Mouse (Mus musculus): ENCODE data around the gene Zscan4-ps3. TPM values are rescaled to one million over a fixed set of nuclear protein-coding genes. Genes with fewer than 3 reads are reported as not detected.
"Not testable (repeated sequence)": the region's sequence is repeated elsewhere in the genome, so short reads cannot be mapped to it uniquely, and the experiment has no call there.

Gene Zscan4-ps3
- polyA plus RNA-seq (2016; fragmentation: Nextera tagmentation; extraction: Ambion mirVana) = not detected in 2 replicates

DNA sequence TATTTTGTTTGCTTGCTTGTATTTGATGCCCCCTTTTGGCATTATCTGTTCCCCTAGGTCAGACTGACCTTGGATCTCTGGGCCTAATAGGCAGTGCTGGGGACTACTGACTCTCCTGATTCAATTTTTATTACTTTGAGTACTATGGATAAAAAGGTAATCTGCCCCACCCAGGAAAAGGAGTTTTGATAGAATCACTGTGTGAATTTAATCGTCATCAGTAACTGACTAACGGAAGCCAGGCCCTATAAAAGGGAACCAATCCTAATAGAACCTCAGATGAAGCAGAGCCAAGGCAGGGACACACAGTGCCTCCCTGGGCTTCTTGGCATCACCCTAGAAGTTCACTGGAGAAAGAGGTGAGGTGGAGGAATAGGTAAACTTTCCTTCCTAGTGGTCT lies at the start of gene Zscan4-ps3:
Zscan4-ps3 (plus strand) TSS at position 301 of the 400 bp plus-strand sequence.
- not testable (repeated sequence) for ATAC-seq (ENCODE audit: insufficient number of reproducible peaks, insufficient read depth, low FRiP score, low TSS enrichment, low read depth); H3K4me3 ChIP-seq (replicated peaks); H3K9me3 ChIP-seq; H3K9ac ChIP-seq (replicated peaks); H3K4me1 ChIP-seq (replicated peaks); H3K36me3 ChIP-seq; H3K4me2 ChIP-seq; H3K27me3 ChIP-seq; H3K27ac ChIP-seq
- 86% methylated on average over 2 of the region's 2 CpGs for WGBS

- not testable (repeated sequence) for H3K9ac ChIP-seq (replicated peaks); ATAC-seq (ENCODE audit: insufficient number of reproducible peaks, insufficient read depth, low FRiP score, low TSS enrichment, low read depth); H3K27ac ChIP-seq; H3K27me3 ChIP-seq; H3K36me3 ChIP-seq; H3K4me1 ChIP-seq (replicated peaks); H3K4me3 ChIP-seq (replicated peaks); H3K9me3 ChIP-seq; H3K4me2 ChIP-seq
- 10% methylated on average over 8 of the region's 8 CpGs for WGBS
These were observed 8.0 kb downstream of the Zscan4-ps3 start for GRCm38 (mm10) chr7:11617082-11617481.

Other genes starting within 250 kb of the Zscan4-ps3 start
- gene Zscan4f, start 211.4 kb upstream of the Zscan4-ps3 start, polyA plus RNA-seq (2016; fragmentation: Nextera tagmentation; extraction: Ambion mirVana) = not detected in 2 replicates
- not detected in 2 replicates for gene Zscan4-ps2, start 95.0 kb upstream of the Zscan4-ps3 start, polyA plus RNA-seq (2016; fragmentation: Nextera tagmentation; extraction: Ambion mirVana)
- gene Vmn1r72, start 70.8 kb downstream of the Zscan4-ps3 start, polyA plus RNA-seq (2016; fragmentation: Nextera tagmentation; extraction: Ambion mirVana) = not detected in 2 replicates
- gene Vmn1r73, start 121.0 kb downstream of the Zscan4-ps3 start, polyA plus RNA-seq (2016; fragmentation: Nextera tagmentation; extraction: Ambion mirVana) = not detected in 2 replicates
- gene Vmn1r74, start 224.7 kb downstream of the Zscan4-ps3 start, polyA plus RNA-seq (2016; fragmentation: Nextera tagmentation; extraction: Ambion mirVana) = not detected in 2 replicates

Data from limb, embryonic 12.5 days (tissue).